Mouse (Mus musculus): ENCODE measurements around the gene Ptpn6.

- TF ChIP-seq CTCF (IDR thresholded peaks at IDR 0.05; ENCODE audit: low read depth) (no peak), EP300 (IDR thresholded peaks at IDR 0.05; ENCODE audit: low read depth) (no peak)
Measured at GRCm38 (mm10) chr6:124678769-124679168, 59.7 kb downstream of the Ptpn6 start.

Data from liver, embryonic 14.5 days (tissue).